Mouse (Mus musculus): ENCODE data around the gene Olfr814.
"Not testable (repeated sequence)": the region's sequence is repeated elsewhere in the genome, so short reads cannot be mapped to it uniquely, and the experiment has no call there.

The Olfr814 gene

DNA sequence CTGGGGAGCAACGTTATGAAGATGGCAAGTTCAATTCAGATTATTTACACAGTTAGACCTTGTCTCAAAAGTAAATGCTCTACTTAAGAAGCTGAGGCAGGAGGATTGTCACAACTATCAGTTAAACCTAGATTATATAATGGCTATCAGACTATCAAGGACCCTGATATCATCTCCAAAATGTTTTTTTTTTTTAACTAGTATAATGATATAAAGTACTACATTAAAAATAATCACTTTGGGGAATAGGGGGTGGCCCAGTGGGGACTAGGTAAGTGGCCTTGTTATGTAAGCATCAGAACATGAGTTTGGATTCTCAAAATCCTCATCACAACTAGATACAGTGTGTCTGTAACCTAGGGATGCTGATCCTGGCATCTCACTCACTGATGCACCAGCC, at the start of gene Olfr814:
TSS of gene Olfr814 (minus strand) at position 101 of the 400 bp plus-strand sequence.
- DNase-seq: not testable (repeated sequence)

- DNase-seq: no peak
These were observed 35.8 kb upstream of the Olfr814 start, which contains the start of gene Olfr816 for GRCm38 (mm10) chr10:129915497-129915896. Gene Olfr816, minus strand, starts transcription at chr10:129915597.

- DNase-seq: not testable (repeated sequence)
These were observed 26.1 kb upstream of the Olfr814 start, which contains the start of gene Olfr815 for GRCm38 (mm10) chr10:129905767-129906166. Gene Olfr815, minus strand, starts transcription at chr10:129905867.

DNA sequence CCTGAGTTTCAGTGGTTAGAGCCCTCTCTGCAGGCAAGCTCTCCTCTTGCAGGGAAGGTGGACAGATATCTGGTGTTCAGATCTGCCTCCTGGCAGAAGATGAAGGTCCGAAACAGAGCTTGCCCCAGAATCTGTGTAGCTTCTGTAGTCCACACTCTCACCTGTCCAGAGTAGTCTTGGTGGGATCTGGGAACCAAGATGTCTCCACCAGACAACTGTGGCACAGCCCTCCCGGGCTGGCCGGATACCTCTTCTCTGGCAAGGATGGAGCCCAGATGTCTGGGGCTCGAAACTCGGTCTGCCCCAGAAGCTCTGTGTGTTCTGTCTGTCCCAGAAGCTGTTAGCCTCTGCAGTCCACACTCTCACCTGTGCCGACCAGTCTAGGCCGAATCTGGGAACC, 6.3 kb upstream of the Olfr814 start:
- no peak for DNase-seq

GRCm38 (mm10) chr10:129885496-129885895, 5.8 kb upstream of the Olfr814 start:
- not testable (repeated sequence) for DNase-seq

DNA sequence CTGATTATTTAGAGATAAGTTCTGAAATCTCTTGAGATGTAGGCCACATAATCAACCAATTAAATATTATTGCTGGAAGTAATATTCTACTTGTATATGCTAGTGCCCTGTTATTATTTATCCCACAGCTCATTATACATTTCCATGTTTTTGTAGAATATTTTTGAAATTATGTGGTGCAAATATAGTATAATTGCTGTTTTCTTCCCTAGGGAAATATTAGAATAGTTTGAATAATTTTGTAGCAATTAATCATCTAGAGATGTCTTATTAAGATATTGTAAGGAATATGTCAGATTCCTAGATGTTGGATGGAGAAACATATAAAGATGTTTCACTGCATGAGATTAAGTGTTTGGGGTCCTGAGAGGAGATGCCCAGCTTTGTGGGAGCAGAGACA, 24.6 kb downstream of the Olfr814 start, which contains the start of gene Olfr813:
TSS of gene Olfr813 (plus strand) at position 301 of the 400 bp plus-strand sequence.
- no peak for DNase-seq

- no peak for DNase-seq
These were observed 32.3 kb downstream of the Olfr814 start for GRCm38 (mm10) chr10:129847343-129847742.

DNA sequence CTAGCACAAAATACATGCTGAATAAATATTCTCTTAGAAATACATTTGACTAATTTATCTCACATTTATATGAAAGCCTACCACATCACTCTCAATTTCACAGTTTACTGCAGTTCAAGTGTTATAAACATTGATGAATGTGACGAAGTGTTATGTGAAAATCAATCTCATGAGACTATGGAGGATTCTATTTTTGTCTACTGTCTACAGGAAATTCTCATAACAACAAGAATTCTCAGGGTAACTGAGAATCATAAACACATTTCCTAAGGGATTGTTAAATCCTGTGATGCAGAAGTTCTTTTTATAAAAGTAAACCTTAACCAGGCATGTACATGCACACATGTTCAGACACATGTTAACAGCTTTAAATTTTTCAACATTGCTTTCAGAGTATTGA, 33.7 kb downstream of the Olfr814 start, which contains the start of gene Olfr812:
TSS of gene Olfr812 (minus strand) at position 101 of the 400 bp plus-strand sequence.
- DNase-seq: no peak
